Mouse (Mus musculus) liver, embryonic 13.5 days (tissue): ENCODE data around the gene Phldb2. TPM values are rescaled to one million over a fixed set of nuclear protein-coding genes. Genes with fewer than 3 reads are reported as not detected.
A peak's percentile ranks its signal among the peaks of the same experiment; 100 is the strongest.

Experiments used
- ATAC-seq: fragments of 200-750 bp; cut with Nextera tagmentation; 2 replicates; pipeline ENCODE4 v1.8.0; 2017; ENCODE audit warnings: low read depth, mild to moderate bottlenecking, moderate number of reproducible peaks, moderate library complexity
- DNase-seq: peaks from one replicate; pipeline ENCODE4 v3.0.0; 2022
- H3K27ac ChIP-seq: fragments of 300-500 bp; sonication (generic); 2 replicates; pipeline ENCODE4 v1.5.1; 2015; ENCODE audit warnings: moderate library complexity, mild to moderate bottlenecking, inconsistent platforms
- H3K27me3 ChIP-seq: fragments of 300-500 bp; sonication (generic); 2 replicates; pipeline ENCODE4 v1.6.1; 2015; ENCODE audit warnings: mild to moderate bottlenecking, inconsistent platforms
- H3K36me3 ChIP-seq: fragments of 300-500 bp; sonication (generic); 2 replicates; pipeline ENCODE4 v1.6.1; 2015; ENCODE audit warnings: mild to moderate bottlenecking, inconsistent platforms
- H3K4me1 ChIP-seq: fragments of 300-500 bp; sonication (generic); replicated peaks from 2 replicates; pipeline ENCODE4 v1.6.1; 2015; ENCODE audit warnings: inconsistent platforms
- H3K4me2 ChIP-seq: fragments of 300-500 bp; sonication (generic); 2 replicates; pipeline ENCODE4 v1.6.1; 2015; ENCODE audit warnings: inconsistent platforms, mild to moderate bottlenecking, moderate library complexity
- H3K4me3 ChIP-seq: fragments of 300-500 bp; sonication (generic); replicated peaks from 2 replicates; pipeline ENCODE4 v1.5.1; 2015; ENCODE audit warnings: mild to moderate bottlenecking, inconsistent platforms
- H3K9ac ChIP-seq: fragments of 300-500 bp; sonication (generic); 2 replicates; pipeline ENCODE4 v1.6.1; 2015; ENCODE audit warnings: mild to moderate bottlenecking, inconsistent platforms
- H3K9me3 ChIP-seq: fragments of 300-500 bp; sonication (generic); replicated peaks from 2 replicates; pipeline ENCODE4 v1.6.1; 2016; ENCODE audit warnings: inconsistent platforms
- WGBS: fragments of 180-500 bp; shearing (Covaris S2); methylation state at CpG from one replicate; pipeline ENCODE4 v1.1.7; 2015; ENCODE audit not compliant: insufficient replicate concordance; 5-methylcytosine and 5-hydroxymethylcytosine counted together
- polyA plus RNA-seq: library from polyadenylated mRNA; unstranded; fragments of >200 nt; fragmentation: Nextera tagmentation; extraction: Ambion mirVana; gene quantifications from 2 replicates; pipeline ENCODE4 v1.2.1, GENCODE M21; 2015

The Phldb2 gene
- polyA plus RNA-seq, 1 experiment from 2014 or later: 12.9 TPM

DNA sequence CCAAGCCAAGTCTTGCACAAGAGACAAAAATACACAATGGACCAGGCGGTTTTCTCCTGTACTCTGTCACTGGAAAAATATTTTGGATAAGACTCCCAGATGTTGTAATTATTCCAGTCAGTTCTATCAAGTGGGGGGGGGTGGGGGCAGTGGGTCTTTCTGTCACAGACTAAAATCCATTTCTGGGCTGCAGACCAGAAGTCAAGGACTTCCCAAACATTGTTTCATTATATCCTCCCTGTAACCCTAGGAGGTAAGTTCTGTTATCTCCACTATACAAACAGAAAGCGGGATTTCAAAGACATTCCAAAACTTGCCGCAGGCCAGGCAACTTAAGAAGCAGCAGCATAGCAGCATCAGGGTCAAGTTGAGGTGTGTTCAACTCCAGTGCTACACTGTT is 25.8 kb downstream of the Phldb2 start:
- ATAC-seq: peak; percentile 29; the same call in 1 of the 2 replicates
- no peak overlapping the region for H3K4me2 ChIP-seq
- H3K27me3 ChIP-seq: no peaks in the 10 kb centered on the region
- H3K9ac ChIP-seq: no peak overlapping the region
- H3K4me1 ChIP-seq: peaks cover 13% of the 10 kb centered on the region
- 45% methylated on average over 3 of the region's 3 CpGs for WGBS
- no peak for DNase-seq
- H3K27ac ChIP-seq: no peak overlapping the region
- no peaks in the 10 kb centered on the region for H3K36me3 ChIP-seq
- H3K9me3 ChIP-seq: no peaks in the 10 kb centered on the region
- no peak overlapping the region for H3K4me3 ChIP-seq

- H3K4me3 ChIP-seq: no peak overlapping the region
- no peak for DNase-seq
- H3K9ac ChIP-seq: no peak overlapping the region
- WGBS: 62% methylated on average over 5 of the region's 5 CpGs
- peaks cover 13% of the 10 kb centered on the region for H3K4me1 ChIP-seq
- no peaks in the 10 kb centered on the region for H3K36me3 ChIP-seq
- no peak overlapping the region for H3K4me2 ChIP-seq
- H3K27me3 ChIP-seq: no peaks in the 10 kb centered on the region
- no peak for ATAC-seq
- no peaks in the 10 kb centered on the region for H3K9me3 ChIP-seq
- no peak overlapping the region for H3K27ac ChIP-seq
These were observed 26.5 kb downstream of the Phldb2 start for GRCm38 (mm10) chr16:45926875-45927274.

DNA sequence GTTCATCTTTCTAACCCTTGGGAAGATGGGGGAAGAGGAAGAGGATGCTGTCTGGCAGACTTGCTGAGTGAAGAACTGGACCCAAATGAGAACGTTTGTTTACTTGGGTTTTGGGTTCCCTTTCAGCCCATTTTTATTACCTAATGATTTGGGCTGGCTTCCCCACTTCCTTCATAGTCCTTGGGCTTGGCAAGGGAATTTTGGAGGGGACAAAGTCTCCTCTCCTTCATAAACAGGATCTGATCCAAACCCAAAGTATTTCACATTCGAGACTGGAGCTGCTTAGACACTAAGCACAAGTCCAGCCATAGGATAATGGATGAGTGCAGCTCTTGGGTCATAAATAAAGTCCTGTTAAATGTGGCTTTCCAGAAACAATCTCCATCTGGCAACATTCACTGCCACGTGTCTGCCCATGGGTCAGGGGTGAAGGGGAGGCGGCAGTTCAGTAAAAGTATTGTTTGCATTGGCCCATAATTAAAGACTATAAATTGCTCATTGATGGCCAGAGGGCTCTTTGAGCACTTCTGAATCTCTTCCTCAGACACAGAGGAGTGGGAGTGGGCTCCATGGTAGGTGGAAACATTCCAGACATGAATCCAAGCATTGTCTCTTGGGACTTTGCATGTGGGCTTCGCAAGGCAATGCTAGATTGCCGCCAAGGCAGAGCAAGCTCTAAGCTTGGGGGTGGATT is 29.5 kb downstream of the Phldb2 start:
- H3K9me3 ChIP-seq: no peaks in the 10 kb centered on the region
- no peak overlapping the region for H3K9ac ChIP-seq
- H3K27me3 ChIP-seq: no peaks in the 10 kb centered on the region
- no peak overlapping the region for H3K4me2 ChIP-seq
- WGBS: 60% methylated on average over 6 of the region's 6 CpGs
- DNase-seq (no peak), ATAC-seq (no peak)
- H3K36me3 ChIP-seq: no peaks in the 10 kb centered on the region
- H3K4me1 ChIP-seq: peaks cover 13% of the 10 kb centered on the region
- H3K27ac ChIP-seq: no peak overlapping the region
- no peak overlapping the region for H3K4me3 ChIP-seq

DNA sequence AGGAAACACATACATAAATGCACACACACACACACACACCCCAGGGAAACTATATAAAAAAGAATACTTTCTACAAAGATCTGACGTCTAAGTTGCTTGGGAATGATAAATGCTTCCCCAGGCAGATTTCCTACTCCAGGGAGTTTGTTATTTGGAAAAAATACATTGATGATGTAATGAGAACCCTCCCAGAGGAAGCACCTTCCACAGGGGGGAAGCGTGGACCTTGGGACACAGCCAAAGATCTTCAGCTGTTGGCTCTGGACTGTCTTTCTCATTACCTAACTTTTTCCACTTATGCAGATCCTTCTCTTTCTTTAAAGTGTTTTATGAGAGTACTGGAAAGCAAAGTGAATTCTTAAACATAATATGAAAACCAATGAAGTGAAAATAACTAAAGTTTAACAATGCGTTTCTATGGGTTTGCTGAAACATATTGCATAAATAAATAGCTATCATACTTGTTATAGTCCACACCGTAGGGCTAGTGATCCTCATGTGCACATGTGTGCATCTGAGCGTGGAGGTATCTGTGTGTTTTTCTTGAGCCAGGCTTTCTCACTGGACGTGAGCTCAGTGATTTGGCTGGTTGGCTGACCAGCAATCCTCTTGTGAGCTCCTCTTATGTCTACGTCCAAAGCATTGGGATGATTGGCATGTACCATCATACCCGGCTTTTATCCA is 30.7 kb downstream of the Phldb2 start:
- no peaks in the 10 kb centered on the region for H3K36me3 ChIP-seq
- no peak overlapping the region for H3K4me2 ChIP-seq
- H3K9me3 ChIP-seq: no peaks in the 10 kb centered on the region
- peaks cover 9% of the 10 kb centered on the region; the same call in 1 of the 2 replicates for H3K4me1 ChIP-seq
- no peak overlapping the region for H3K4me3 ChIP-seq
- H3K9ac ChIP-seq: no peak overlapping the region
- no peak for DNase-seq
- H3K27me3 ChIP-seq: no peaks in the 10 kb centered on the region
- ATAC-seq: no peak
- 64% methylated on average over 8 of the region's 8 CpGs for WGBS
- H3K27ac ChIP-seq: no peak overlapping the region

GRCm38 (mm10) chr16:45919572-45919971 is 33.8 kb downstream of the Phldb2 start:
- WGBS: 64% methylated on average over 8 of the region's 8 CpGs
- no peak for DNase-seq
- H3K36me3 ChIP-seq: no peaks in the 10 kb centered on the region

GRCm38 (mm10) chr16:45903595-45903994 is 49.8 kb downstream of the Phldb2 start:
- H3K36me3 ChIP-seq: no peaks in the 10 kb centered on the region
- H3K27ac ChIP-seq: no peak overlapping the region
- H3K4me1 ChIP-seq: no peaks in the 10 kb centered on the region
- H3K9me3 ChIP-seq: no peaks in the 10 kb centered on the region
- DNase-seq (no peak), ATAC-seq (no peak)
- H3K4me2 ChIP-seq: no peak overlapping the region
- WGBS: 62% methylated on average over 8 of the region's 8 CpGs
- H3K4me3 ChIP-seq: no peak overlapping the region
- H3K9ac ChIP-seq: no peak overlapping the region
- no peaks in the 10 kb centered on the region for H3K27me3 ChIP-seq

More at GRCm38 (mm10) chr16:45919572-45919971, 33.8 kb downstream of the Phldb2 start:
- H3K4me1 ChIP-seq: 0 out of 2 replicates have a peak, but pooled peaks cover 3% of the 10 kb centered on the region
- H3K27ac ChIP-seq: no peak overlapping the region
- no peak overlapping the region for H3K4me2 ChIP-seq
- no peaks in the 10 kb centered on the region for H3K9me3 ChIP-seq
- H3K9ac ChIP-seq: no peak overlapping the region
- H3K4me3 ChIP-seq: no peak overlapping the region
- no peak for ATAC-seq
- no peaks in the 10 kb centered on the region for H3K27me3 ChIP-seq

GRCm38 (mm10) chr16:45898459-45898858 is 54.9 kb downstream of the Phldb2 start:
- WGBS: 64% methylated on average over 3 of the region's 3 CpGs
- H3K27me3 ChIP-seq: no peaks in the 10 kb centered on the region
- H3K36me3 ChIP-seq: no peaks in the 10 kb centered on the region
- DNase-seq (no peak), ATAC-seq (no peak)
- no peak overlapping the region for H3K4me3 ChIP-seq
- no peak overlapping the region for H3K9ac ChIP-seq
- no peaks in the 10 kb centered on the region; the same call in 1 of the 2 replicates for H3K4me1 ChIP-seq
- H3K27ac ChIP-seq: no peak overlapping the region
- H3K4me2 ChIP-seq: no peak overlapping the region
- no peaks in the 10 kb centered on the region for H3K9me3 ChIP-seq

DNA sequence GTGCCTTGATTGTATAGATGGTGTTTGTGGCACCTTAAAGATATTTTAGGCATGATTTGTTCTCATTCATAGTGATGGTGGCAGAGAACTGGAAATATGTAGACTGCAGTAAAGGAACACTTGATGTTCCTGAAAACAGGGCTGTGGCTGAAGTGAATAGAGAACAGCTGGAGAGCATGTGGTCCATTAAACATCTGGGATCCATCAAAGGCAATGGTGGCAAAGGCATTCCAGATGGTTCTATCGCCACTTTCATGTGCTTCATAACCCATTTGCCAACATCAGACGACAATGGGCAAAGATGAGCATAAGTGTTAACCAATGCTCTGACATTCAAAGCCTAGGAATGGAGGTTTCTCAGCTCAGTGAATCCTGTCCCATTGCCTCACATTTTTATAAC is 56.8 kb downstream of the Phldb2 start:
- Histone ChIP-seq H3K27ac (no peak overlapping the region), H3K9ac (no peak overlapping the region), H3K9me3 (no peaks in the 10 kb centered on the region), H3K4me2 (no peak overlapping the region), H3K27me3 (no peaks in the 10 kb centered on the region), H3K4me1 (peaks cover 5% of the 10 kb centered on the region), H3K36me3 (no peaks in the 10 kb centered on the region), H3K4me3 (no peak overlapping the region)
- DNase-seq (no peak), ATAC-seq (no peak)
- 56% methylated on average over 2 of the region's 2 CpGs for WGBS

DNA sequence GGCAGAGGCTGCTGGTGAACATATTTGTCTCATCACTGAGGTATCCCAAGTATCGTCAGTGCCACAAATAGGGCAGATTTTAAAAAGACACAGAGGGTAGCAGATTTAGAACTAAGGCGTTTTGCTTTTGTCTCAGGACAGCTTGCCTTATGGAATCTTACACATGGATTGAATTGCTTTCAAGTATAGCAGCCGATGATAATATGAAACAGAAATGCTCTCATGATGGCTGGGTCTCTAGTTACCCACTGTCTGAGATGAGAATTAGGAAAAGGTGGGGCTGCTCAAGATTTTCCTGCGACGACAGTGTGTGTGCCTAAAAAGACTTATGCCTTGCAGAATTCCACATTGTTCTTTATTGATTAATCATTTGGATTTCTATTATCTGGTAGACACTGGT is 58.4 kb downstream of the Phldb2 start:
- Histone ChIP-seq H3K9me3 (no peaks in the 10 kb centered on the region), H3K4me3 (no peak overlapping the region), H3K36me3 (no peaks in the 10 kb centered on the region), H3K27ac (no peak overlapping the region), H3K4me1 (peaks cover 5% of the 10 kb centered on the region), H3K4me2 (no peak overlapping the region), H3K9ac (no peak overlapping the region), H3K27me3 (no peaks in the 10 kb centered on the region)
- 60% methylated on average over 5 of the region's 5 CpGs for WGBS
- ATAC-seq (no peak), DNase-seq (no peak)

GRCm38 (mm10) chr16:45893796-45894195 is 59.6 kb downstream of the Phldb2 start:
- Histone ChIP-seq H3K4me3 (no peak overlapping the region), H3K27me3 (no peaks in the 10 kb centered on the region), H3K4me2 (no peak overlapping the region), H3K27ac (no peak overlapping the region), H3K36me3 (no peaks in the 10 kb centered on the region), H3K9me3 (no peaks in the 10 kb centered on the region), H3K4me1 (peaks cover 5% of the 10 kb centered on the region), H3K9ac (no peak overlapping the region)
- WGBS: 70% methylated on average over 2 of the region's 2 CpGs
- ATAC-seq (0 out of 2 replicates have a peak, but pooled peaks have one; percentile 48), DNase-seq (no peak)

DNA sequence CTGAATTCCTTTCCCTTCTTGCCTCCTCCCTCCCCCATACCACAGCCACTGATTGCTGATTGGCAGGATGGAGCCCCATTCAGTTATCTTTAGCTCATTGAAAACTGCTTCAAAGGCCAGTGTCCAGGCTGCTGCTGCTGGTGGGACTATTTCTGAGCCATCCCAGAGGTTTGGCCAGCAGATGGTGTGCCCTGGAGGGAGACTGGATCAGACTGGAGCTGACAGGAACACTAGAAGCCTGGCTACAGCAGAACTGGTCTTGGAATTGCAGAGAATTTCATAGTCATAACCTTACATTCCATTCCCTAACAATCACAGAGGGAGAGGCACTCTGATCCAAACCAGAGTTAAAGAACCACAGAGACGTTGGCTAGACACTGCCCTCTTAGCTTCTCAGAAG is 60.5 kb downstream of the Phldb2 start:
- H3K27me3 ChIP-seq: no peaks in the 10 kb centered on the region
- DNase-seq (no peak), ATAC-seq (peak; percentile 43; the same call in 1 of the 2 replicates)
- H3K27ac ChIP-seq: peak overlapping the region; percentile 53; the same call in 1 of the 2 replicates
- no peaks in the 10 kb centered on the region for H3K36me3 ChIP-seq
- no peak overlapping the region for H3K4me2 ChIP-seq
- peaks cover 5% of the 10 kb centered on the region for H3K4me1 ChIP-seq
- H3K9ac ChIP-seq: no peak overlapping the region
- 43% methylated on average over 1 of the region's 1 CpGs for WGBS
- no peak overlapping the region for H3K4me3 ChIP-seq
- H3K9me3 ChIP-seq: no peaks in the 10 kb centered on the region
